Mouse (Mus musculus): Measurements from ENCODE around the gene Tbx21. TPM values are rescaled to one million over a fixed set of nuclear protein-coding genes. Genes with fewer than 3 reads are reported as not detected.

Tbx21 gene
- polyA plus RNA-seq, 1 experiment: 0.09 TPM

DNA sequence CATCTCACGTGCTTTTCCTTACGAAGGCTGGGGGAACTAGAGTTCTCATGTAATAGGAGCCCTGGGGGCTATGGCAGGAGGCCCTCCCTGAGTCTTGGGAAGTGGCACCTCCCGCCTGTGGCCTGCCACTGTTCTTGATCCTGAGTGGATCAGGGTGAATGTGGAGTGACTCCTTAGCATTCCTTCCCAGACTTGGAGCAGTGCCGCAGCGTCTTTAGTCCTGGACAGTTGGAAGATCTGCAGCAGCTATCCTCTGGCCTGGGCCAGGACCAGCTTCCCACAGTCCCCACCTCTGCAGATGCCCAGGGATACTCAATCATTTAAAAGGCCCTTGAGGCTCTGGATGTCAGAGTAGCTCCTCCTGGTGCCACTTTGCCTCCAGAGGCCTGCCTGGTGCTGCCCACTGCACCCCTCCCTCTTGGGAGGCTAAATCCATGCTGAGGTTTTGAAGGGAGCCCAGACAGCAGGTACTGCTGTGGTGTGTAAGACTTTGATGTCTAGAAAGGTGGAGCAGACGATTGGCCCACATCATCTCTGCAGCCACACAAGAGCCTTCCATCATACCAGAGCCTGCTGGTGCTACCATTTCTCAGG is 65.5 kb downstream of the Tbx21 start:
- TF ChIP-seq GATA1 (IDR thresholded peaks at IDR 0.05; ENCODE audit: borderline replicate concordance, low read length) (no peak), FLI1 (IDR thresholded peaks at IDR 0.05; ENCODE audit: low read length) (no peak)
- H3K36me3 ChIP-seq (replicated peaks; ENCODE audit: low read length): peaks cover 66% of the 10 kb centered on the region

DNA sequence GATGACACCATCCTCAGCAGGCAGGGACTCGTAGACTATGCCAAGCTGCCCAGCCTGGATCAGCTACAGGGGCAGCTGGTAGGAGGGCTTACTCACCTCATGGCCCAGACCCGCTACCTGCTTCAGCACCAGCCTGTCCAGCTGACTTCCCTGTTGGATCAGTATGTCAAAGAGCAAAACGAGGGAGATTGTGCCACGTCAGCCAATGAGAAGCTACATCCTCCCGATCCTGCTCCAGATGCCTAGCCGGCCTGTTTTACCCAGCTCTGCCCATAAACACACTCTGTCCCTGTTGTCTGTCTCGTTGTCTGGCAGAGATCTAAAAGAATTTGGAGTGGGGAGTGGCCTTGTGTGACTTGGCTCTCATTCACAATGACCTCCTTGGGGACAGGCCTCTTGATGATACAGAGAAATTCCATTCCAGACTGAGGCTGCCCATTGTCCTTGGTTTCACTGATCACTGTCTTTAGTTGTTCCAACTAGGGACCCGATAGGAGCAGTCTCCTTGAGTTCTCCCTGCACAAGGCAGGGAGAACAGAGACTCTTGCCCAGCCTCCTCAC is 67.0 kb downstream of the Tbx21 start:
- H3K4me3 ChIP-seq (replicated peaks): no peak overlapping the region
- no peak for TF ChIP-seq GATA1 (IDR thresholded peaks at IDR 0.05; ENCODE audit: borderline replicate concordance, low read length)
- TF ChIP-seq FLI1 (IDR thresholded peaks at IDR 0.05; ENCODE audit: low read length): no peak
- H3K9me3 ChIP-seq: no peaks in the 10 kb centered on the region
- peaks cover 43% of the 10 kb centered on the region for H3K4me1 ChIP-seq
- H3K36me3 ChIP-seq (replicated peaks; ENCODE audit: low read length): peaks cover 68% of the 10 kb centered on the region
- H3K27me3 ChIP-seq (replicated peaks): no peaks in the 10 kb centered on the region

More for the DNA sequence above, 65.5 kb downstream of the Tbx21 start:
- no peaks in the 10 kb centered on the region for H3K9me3 ChIP-seq
- peaks cover 34% of the 10 kb centered on the region for H3K4me1 ChIP-seq
- no peaks in the 10 kb centered on the region for H3K27me3 ChIP-seq (replicated peaks)
- H3K4me3 ChIP-seq (replicated peaks): no peak overlapping the region

Other genes with a start within 250 kb of the Tbx21 start
- gene Cdk5rap3, start 198.8 kb downstream of the Tbx21 start, polyA plus RNA-seq (2012; ENCODE audit: insufficient read depth, low replicate concordance): 15.3 and 41.6 TPM in 2 replicates
- not detected in 2 replicates for gene Prr15l, start 187.2 kb downstream of the Tbx21 start, polyA plus RNA-seq (2012; ENCODE audit: insufficient read depth, low replicate concordance)
- gene Pnpo, start 171.3 kb downstream of the Tbx21 start, polyA plus RNA-seq (2012; ENCODE audit: insufficient read depth, low replicate concordance): 2.0 and 16.6 TPM in 2 replicates
- gene Sp2, start 132.4 kb downstream of the Tbx21 start, polyA plus RNA-seq (2012; ENCODE audit: insufficient read depth, low replicate concordance): 34.2 and 36.6 TPM in 2 replicates
- gene Sp6, start 101.9 kb downstream of the Tbx21 start, polyA plus RNA-seq (2012; ENCODE audit: insufficient read depth, low replicate concordance): 0.77 and 1.4 TPM in 2 replicates
- 4.5 and 11.2 TPM in 2 replicates for gene Scrn2, start 85.4 kb downstream of the Tbx21 start, polyA plus RNA-seq (2012; ENCODE audit: insufficient read depth, low replicate concordance)
- gene Lrrc46, start 73.9 kb downstream of the Tbx21 start, polyA plus RNA-seq (2012; ENCODE audit: insufficient read depth, low replicate concordance): not detected in 2 replicates
- 22.3 and 22.7 TPM in 2 replicates for gene Mrpl10, start 73.8 kb downstream of the Tbx21 start, polyA plus RNA-seq (2012; ENCODE audit: insufficient read depth, low replicate concordance)
- 9.7 and 13.2 TPM in 2 replicates for gene Osbpl7, start 64.7 kb downstream of the Tbx21 start, polyA plus RNA-seq (2012; ENCODE audit: insufficient read depth, low replicate concordance)
- gene Tbkbp1, start 36.2 kb upstream of the Tbx21 start, polyA plus RNA-seq (2012; ENCODE audit: insufficient read depth, low replicate concordance): 99.9 and 349 TPM in 2 replicates
- 10.2 TPM in 2 replicates for gene Kpnb1, start 72.5 kb upstream of the Tbx21 start, polyA plus RNA-seq (2012; ENCODE audit: insufficient read depth, low replicate concordance)
- 28.5 and 50.1 TPM in 2 replicates for gene Npepps, start 165.3 kb upstream of the Tbx21 start, polyA plus RNA-seq (2012; ENCODE audit: insufficient read depth, low replicate concordance)
- 4.6 and 6.9 TPM in 2 replicates for gene Mrpl45, start 200.4 kb upstream of the Tbx21 start, polyA plus RNA-seq (2012; ENCODE audit: insufficient read depth, low replicate concordance)
- 0.04 TPM in 1 of 2 replicates, not detected in the other for gene Gpr179, start 236.7 kb upstream of the Tbx21 start, polyA plus RNA-seq (2012; ENCODE audit: insufficient read depth, low replicate concordance)
- 0.91 and 1.5 TPM in 2 replicates for gene Socs7, start 247.2 kb upstream of the Tbx21 start, polyA plus RNA-seq (2012; ENCODE audit: insufficient read depth, low replicate concordance)